Mouse (Mus musculus): ENCODE results near the gene Cobll1. TPM values are rescaled to one million over a fixed set of nuclear protein-coding genes. Genes with fewer than 3 reads are reported as not detected.
"Not testable (repeated sequence)": the region's sequence is repeated elsewhere in the genome, so short reads cannot be mapped to it uniquely, and the experiment has no call there.

The Cobll1 gene
- 4.3 and 4.4 TPM in 2 replicates for polyA plus RNA-seq (2016; fragmentation: Nextera tagmentation; extraction: Ambion mirVana)

DNA sequence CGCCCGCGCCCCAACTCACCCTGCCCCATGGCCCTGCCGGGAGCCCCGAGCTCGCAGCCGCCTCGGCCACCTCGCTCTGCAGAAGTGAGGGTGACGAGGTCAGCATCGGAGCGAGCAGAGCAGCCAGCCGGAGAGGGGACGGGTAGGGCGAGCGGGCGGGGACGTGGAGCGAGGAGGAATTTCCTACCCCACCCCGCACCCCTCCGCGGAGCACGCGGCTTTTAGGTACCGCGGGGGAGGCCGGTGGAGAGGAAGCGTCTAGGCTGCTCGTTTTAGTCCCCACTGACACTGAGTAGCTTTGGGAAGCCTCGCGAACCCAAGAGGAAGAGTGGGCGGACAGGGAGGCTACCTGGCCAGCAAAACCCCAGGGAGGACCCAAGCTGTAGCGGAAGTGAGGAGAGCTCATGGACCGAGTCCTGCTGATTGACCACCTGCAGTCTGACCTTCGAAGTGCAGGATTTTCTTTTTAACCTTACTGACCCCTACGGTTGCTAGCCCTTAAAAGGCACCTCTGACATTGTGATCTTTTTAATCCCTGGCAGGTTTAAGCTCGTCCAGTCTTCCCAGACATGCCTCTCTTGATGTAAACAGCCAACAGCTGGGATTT, at the start of gene Cobll1:
Gene Cobll1, minus strand, starts transcription at position 440 of the 607 bp plus-strand sequence.
- H3K27ac ChIP-seq, result peak within 1 kb of the TSS; percentile 81

DNA sequence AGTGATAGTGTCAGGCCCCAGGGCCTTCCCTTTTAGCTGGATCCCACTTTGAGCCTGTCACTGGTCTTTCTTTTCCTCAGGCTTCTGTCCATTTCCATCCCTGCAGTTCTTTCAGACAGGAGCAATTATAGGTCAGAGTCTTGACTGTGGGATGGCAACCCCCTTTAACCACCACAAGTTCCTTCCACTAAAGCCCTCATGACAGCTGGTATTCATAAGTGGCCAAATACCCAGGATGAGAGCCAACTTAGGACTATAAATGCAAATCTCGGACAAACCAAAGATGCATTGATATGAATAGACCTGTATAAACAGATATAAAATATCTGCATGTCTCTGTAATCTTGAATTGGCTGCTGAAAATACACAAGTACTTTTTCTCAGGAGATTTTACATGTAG, 49.5 kb upstream of the Cobll1 start:
- Histone ChIP-seq H3K4me2 (no peak overlapping the region), H3K9ac (no peak overlapping the region), H3K27me3 (replicated peaks) (no peaks in the 10 kb centered on the region), H3K4me1 (peaks cover 5% of the 10 kb centered on the region; the same call in 1 of the 2 replicates), H3K36me3 (no peaks in the 10 kb centered on the region), H3K4me3 (no peak overlapping the region), H3K9me3 (replicated peaks) (no peaks in the 10 kb centered on the region), H3K27ac (no peak overlapping the region)
- ATAC-seq, result no peak
- 62% methylated on average over 1 of the region's 1 CpGs for WGBS (ENCODE audit: insufficient replicate concordance)

More for the DNA sequence above, at the start of gene Cobll1:
- H3K36me3 ChIP-seq, result no peaks in the 10 kb centered on the region
- peak; percentile 65 for ATAC-seq
- no peaks in the 10 kb centered on the region for H3K9me3 ChIP-seq (replicated peaks)
- WGBS (ENCODE audit: insufficient replicate concordance), result 2% methylated on average over 37 of the region's 37 CpGs
- H3K4me2 ChIP-seq, result peak within 1 kb of the TSS; percentile 78
- peaks cover 44% of the 10 kb centered on the region for H3K27me3 ChIP-seq (replicated peaks)
- H3K4me3 ChIP-seq, result peak within 1 kb of the TSS; percentile 60
- peak within 1 kb of the TSS; percentile 67 for H3K9ac ChIP-seq
- no peaks in the 10 kb centered on the region for H3K4me1 ChIP-seq

GRCm38 (mm10) chr2:65285380-65285779, 46.2 kb upstream of the Cobll1 start:
- H3K4me2 ChIP-seq, result no peak overlapping the region
- no peaks in the 10 kb centered on the region for H3K27me3 ChIP-seq (replicated peaks)
- no peaks in the 10 kb centered on the region for H3K9me3 ChIP-seq (replicated peaks)
- no peak overlapping the region for H3K9ac ChIP-seq
- H3K4me3 ChIP-seq, result no peak overlapping the region
- no peak overlapping the region for H3K27ac ChIP-seq
- WGBS (ENCODE audit: insufficient replicate concordance), result 47% methylated on average over 3 of the region's 3 CpGs
- H3K4me1 ChIP-seq, result peaks cover 5% of the 10 kb centered on the region; the same call in 1 of the 2 replicates
- no peak for ATAC-seq
- H3K36me3 ChIP-seq, result no peaks in the 10 kb centered on the region

- Histone ChIP-seq H3K4me3 (no peak overlapping the region), H3K4me1 (peaks cover 5% of the 10 kb centered on the region; the same call in 1 of the 2 replicates), H3K36me3 (no peaks in the 10 kb centered on the region), H3K4me2 (no peak overlapping the region), H3K27ac (no peak overlapping the region), H3K27me3 (replicated peaks) (no peaks in the 10 kb centered on the region), H3K9me3 (replicated peaks) (no peaks in the 10 kb centered on the region), H3K9ac (no peak overlapping the region)
- ATAC-seq, result no peak
- WGBS (ENCODE audit: insufficient replicate concordance), result 56% methylated on average over 6 of the region's 6 CpGs
Measured at GRCm38 (mm10) chr2:65282979-65283378, 43.8 kb upstream of the Cobll1 start.

GRCm38 (mm10) chr2:65279029-65279690, 40.0 kb upstream of the Cobll1 start:
- Histone ChIP-seq H3K9me3 (replicated peaks) (no peaks in the 10 kb centered on the region), H3K4me1 (no peaks in the 10 kb centered on the region), H3K36me3 (no peaks in the 10 kb centered on the region), H3K4me3 (no peak overlapping the region), H3K4me2 (no peak overlapping the region), H3K27ac (no peak overlapping the region), H3K9ac (no peak overlapping the region), H3K27me3 (replicated peaks) (no peaks in the 10 kb centered on the region)
- 30% methylated on average over 4 of the region's 4 CpGs for WGBS (ENCODE audit: insufficient replicate concordance)
- ATAC-seq, result no peak

GRCm38 (mm10) chr2:65275443-65276061, 36.3 kb upstream of the Cobll1 start:
- no peaks in the 10 kb centered on the region for H3K27me3 ChIP-seq (replicated peaks)

DNA sequence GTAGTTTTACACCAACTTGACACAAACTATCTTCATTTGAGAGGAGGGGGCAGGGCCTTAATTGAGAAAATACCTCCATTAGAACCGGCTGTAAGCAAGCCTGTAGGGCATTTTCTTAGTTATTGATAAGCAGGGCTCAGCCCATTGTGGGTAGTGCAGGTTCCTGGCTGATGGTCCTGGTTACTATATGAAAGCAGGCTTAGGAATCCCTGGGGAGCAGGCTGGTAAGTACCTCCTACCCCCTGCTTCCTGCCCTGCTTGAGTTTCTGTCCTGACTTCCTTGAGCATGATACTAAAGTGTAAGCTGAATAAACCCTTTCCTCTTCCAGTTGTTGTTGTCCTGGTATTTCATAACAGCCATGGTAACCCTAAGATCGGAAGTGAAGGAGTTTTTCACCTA, 34.7 kb upstream of the Cobll1 start:
- ATAC-seq, result no peak
- Histone ChIP-seq H3K4me3 (no peak overlapping the region), H3K9me3 (replicated peaks) (no peaks in the 10 kb centered on the region), H3K4me1 (no peaks in the 10 kb centered on the region), H3K27me3 (replicated peaks) (no peaks in the 10 kb centered on the region), H3K9ac (no peak overlapping the region), H3K4me2 (no peak overlapping the region), H3K36me3 (no peaks in the 10 kb centered on the region), H3K27ac (no peak overlapping the region)
- 31% methylated on average over 2 of the region's 2 CpGs for whole genome bisulfite sequencing (ENCODE audit: insufficient replicate concordance)

More at GRCm38 (mm10) chr2:65275443-65276061, 36.3 kb upstream of the Cobll1 start:
- no peaks in the 10 kb centered on the region for H3K4me1 ChIP-seq
- no peak overlapping the region for H3K4me3 ChIP-seq
- no peaks in the 10 kb centered on the region for H3K9me3 ChIP-seq (replicated peaks)
- 75% methylated on average over 6 of the region's 6 CpGs for WGBS (ENCODE audit: insufficient replicate concordance)
- no peak overlapping the region for H3K4me2 ChIP-seq
- H3K9ac ChIP-seq, result no peak overlapping the region
- no peak overlapping the region for H3K27ac ChIP-seq
- ATAC-seq, result no peak
- H3K36me3 ChIP-seq, result no peaks in the 10 kb centered on the region

DNA sequence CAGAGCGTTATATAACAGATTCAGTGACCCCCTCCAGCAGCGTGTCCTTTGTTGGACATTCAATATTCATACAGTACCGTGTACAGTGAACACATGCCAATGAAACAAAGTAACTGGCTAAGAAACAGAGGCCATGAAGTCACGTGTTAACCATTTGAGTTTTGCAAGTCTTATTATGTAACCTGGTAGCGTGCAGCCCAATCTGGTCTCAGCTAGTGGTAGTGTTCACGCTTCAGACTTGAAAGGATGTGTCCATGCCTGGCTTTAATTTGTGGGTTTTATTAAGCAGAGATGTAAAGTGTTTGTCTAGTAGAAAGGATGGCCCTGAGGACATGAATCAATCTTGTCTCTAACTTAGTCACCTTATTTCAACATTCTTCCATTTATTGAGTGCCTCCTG, 29.5 kb upstream of the Cobll1 start:
- Histone ChIP-seq H3K9me3 (replicated peaks) (no peaks in the 10 kb centered on the region), H3K4me2 (no peak overlapping the region), H3K4me3 (no peak overlapping the region), H3K9ac (no peak overlapping the region), H3K27me3 (replicated peaks) (no peaks in the 10 kb centered on the region), H3K36me3 (no peaks in the 10 kb centered on the region), H3K4me1 (no peaks in the 10 kb centered on the region), H3K27ac (no peak overlapping the region)
- ATAC-seq, result no peak
- 74% methylated on average over 6 of the region's 6 CpGs for WGBS (ENCODE audit: insufficient replicate concordance)

- 53% methylated on average over 4 of the region's 4 CpGs for WGBS (ENCODE audit: insufficient replicate concordance)
- H3K4me3 ChIP-seq, result no peak overlapping the region
- no peak overlapping the region for H3K4me2 ChIP-seq
- no peak overlapping the region for H3K27ac ChIP-seq
- H3K36me3 ChIP-seq, result no peaks in the 10 kb centered on the region
- ATAC-seq, result no peak
- H3K27me3 ChIP-seq (replicated peaks), result no peaks in the 10 kb centered on the region
- H3K9me3 ChIP-seq (replicated peaks), result no peaks in the 10 kb centered on the region
- no peak overlapping the region for H3K9ac ChIP-seq
- no peaks in the 10 kb centered on the region for H3K4me1 ChIP-seq
Measured at GRCm38 (mm10) chr2:65267834-65268233, 28.6 kb upstream of the Cobll1 start.

GRCm38 (mm10) chr2:65266576-65267299, 27.5 kb upstream of the Cobll1 start:
- H3K27me3 ChIP-seq (replicated peaks), result no peaks in the 10 kb centered on the region
- H3K4me1 ChIP-seq, result no peaks in the 10 kb centered on the region
- H3K4me3 ChIP-seq, result no peak overlapping the region
- no peak overlapping the region for H3K4me2 ChIP-seq
- H3K9ac ChIP-seq, result no peak overlapping the region
- H3K36me3 ChIP-seq, result no peaks in the 10 kb centered on the region
- no peak for ATAC-seq
- no peak overlapping the region for H3K27ac ChIP-seq
- WGBS (ENCODE audit: insufficient replicate concordance), result 59% methylated on average over 5 of the region's 5 CpGs
- H3K9me3 ChIP-seq (replicated peaks), result no peaks in the 10 kb centered on the region

DNA sequence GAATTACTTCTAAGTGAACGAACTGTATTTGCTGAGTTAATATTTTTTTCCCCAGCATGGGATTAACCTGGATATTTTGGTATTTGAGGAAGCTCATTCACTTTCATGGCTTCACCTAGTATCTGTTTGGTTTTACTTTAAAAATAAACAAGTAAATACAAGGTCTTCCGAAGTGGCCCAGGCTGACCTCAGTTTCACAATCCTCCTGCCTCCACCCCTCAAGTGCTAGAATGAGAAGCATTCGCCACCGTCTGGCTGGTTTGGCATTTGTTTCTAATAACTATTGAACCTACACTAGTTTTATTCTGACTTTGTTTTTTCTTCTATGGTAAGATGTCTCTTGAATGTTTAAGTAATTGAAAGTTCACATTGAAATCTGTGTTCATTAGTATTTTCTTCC, 23.0 kb upstream of the Cobll1 start:
- WGBS (ENCODE audit: insufficient replicate concordance), result 58% methylated on average over 4 of the region's 4 CpGs
- Histone ChIP-seq H3K27ac (no peak overlapping the region), H3K4me1 (no peaks in the 10 kb centered on the region), H3K27me3 (replicated peaks) (no peaks in the 10 kb centered on the region), H3K36me3 (no peaks in the 10 kb centered on the region), H3K9me3 (replicated peaks) (no peaks in the 10 kb centered on the region), H3K4me2 (no peak overlapping the region), H3K9ac (no peak overlapping the region), H3K4me3 (no peak overlapping the region)
- no peak for ATAC-seq

DNA sequence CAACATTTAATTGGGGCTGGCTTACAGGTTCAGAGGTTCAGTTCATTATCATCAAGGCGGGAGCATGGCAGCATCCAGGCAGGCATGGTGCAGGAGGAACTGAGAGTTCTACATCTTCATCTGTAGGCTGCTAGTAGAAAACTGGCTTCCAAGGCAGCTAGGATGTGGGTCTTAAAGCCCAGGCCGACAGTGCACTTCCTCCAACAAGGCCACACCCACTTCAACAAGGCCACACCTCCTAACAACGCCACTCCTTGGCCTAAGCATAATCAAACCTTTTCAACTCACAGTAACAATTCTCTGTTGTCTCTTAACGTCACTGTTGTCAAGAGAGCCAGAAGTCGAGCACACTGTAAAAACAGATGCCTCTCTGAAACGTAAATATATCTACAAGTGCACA, 21.6 kb upstream of the Cobll1 start:
- not testable (repeated sequence) for H3K9me3 ChIP-seq (replicated peaks); H3K4me2 ChIP-seq; H3K27ac ChIP-seq; ATAC-seq; H3K36me3 ChIP-seq; H3K27me3 ChIP-seq (replicated peaks); H3K4me3 ChIP-seq; H3K4me1 ChIP-seq; H3K9ac ChIP-seq
- 51% methylated on average over 6 of the region's 6 CpGs for WGBS (ENCODE audit: insufficient replicate concordance)

All from liver, embryonic 12.5 days (tissue).